Mouse (Mus musculus): ENCODE results near the gene Defb23.

GRCm38 (mm10) chr2:152442322-152442721 is 22.1 kb downstream of the Defb23 start:
- TF ChIP-seq EP300 (IDR thresholded peaks at IDR 0.05) (no peak), CTCF (IDR thresholded peaks at IDR 0.05) (no peak)

All from lung, postnatal 0 days (tissue).